Mouse (Mus musculus): ENCODE results near the gene Amfr. TPM values are rescaled to one million over a fixed set of nuclear protein-coding genes. Genes with fewer than 3 reads are reported as not detected.
A peak's percentile ranks its signal among the peaks of the same experiment; 100 is the strongest.

The Amfr gene
- polyA plus RNA-seq, 1 experiment from 2014 or later = 49.7 TPM

DNA sequence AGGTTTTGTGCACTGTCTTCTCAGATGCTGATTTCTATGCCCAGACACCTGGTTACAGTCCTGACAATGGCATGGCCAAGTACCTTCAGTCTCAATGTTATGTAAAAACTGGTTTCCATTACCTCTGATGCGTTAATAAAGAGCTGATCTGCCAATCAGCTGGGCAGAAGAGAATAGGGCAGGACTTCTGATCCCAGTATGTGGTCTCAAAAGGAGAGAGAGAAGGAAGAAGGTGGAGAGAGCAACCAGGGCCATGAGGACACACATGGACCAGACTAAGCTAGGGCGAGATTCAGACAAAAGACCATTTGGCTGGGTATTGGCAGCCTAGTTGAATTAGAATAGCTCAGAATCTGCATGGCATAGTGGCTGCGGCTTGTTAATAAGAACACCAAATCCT lies 21.0 kb upstream of the Amfr start:
- WGBS = 82% methylated on average over 3 of the region's 3 CpGs
- Histone ChIP-seq H3K4me3 (ENCODE audit: low read length) (no peak overlapping the region), H3K9ac (ENCODE audit: low read depth, low read length) (no peak overlapping the region), H3K4me1 (ENCODE audit: control insufficient read depth, insufficient read depth, low read length) (peaks cover 9% of the 10 kb centered on the region; the same call in 1 of the 2 replicates), H3K9me3 (ENCODE audit: control insufficient read depth, low read length) (no peaks in the 10 kb centered on the region), H3K27ac (ENCODE audit: low read depth, low read length) (no peak overlapping the region), H3K27me3 (ENCODE audit: control insufficient read depth, insufficient read depth, low read length) (no peaks in the 10 kb centered on the region), H3K36me3 (ENCODE audit: control insufficient read depth, insufficient read depth, low read length) (peaks cover 24% of the 10 kb centered on the region), H3K4me2 (replicated peaks; ENCODE audit: low read depth, low read length) (no peak overlapping the region)
- no peak for ATAC-seq (ENCODE audit: low FRiP score, low TSS enrichment)

DNA sequence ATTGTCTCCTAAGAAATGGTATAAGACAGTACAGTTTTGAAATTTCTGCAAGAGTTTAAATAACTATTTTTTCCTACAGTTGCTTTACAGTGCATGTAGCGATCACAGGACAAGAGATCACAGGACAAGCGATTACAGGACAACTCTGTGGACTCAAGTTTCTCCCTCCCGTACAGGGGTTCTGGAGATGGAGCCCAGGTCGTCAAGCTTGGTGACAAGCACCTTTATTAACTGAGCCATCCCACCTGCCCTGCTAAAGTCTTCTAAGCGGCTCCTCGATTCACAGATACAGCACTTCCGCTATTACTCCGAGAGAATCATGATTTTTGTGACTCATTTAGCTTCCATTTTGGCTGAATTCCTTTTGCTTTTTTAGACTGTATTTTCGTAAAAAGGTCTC lies 17.1 kb upstream of the Amfr start:
- ATAC-seq (ENCODE audit: low FRiP score, low TSS enrichment) = no peak
- peaks cover 59% of the 10 kb centered on the region for H3K36me3 ChIP-seq (ENCODE audit: control insufficient read depth, insufficient read depth, low read length)
- H3K9me3 ChIP-seq (ENCODE audit: control insufficient read depth, low read length) = no peaks in the 10 kb centered on the region
- no peak overlapping the region for H3K27ac ChIP-seq (ENCODE audit: low read depth, low read length)
- H3K4me3 ChIP-seq (ENCODE audit: low read length) = no peak overlapping the region
- no peak overlapping the region for H3K9ac ChIP-seq (ENCODE audit: low read depth, low read length)
- no peak overlapping the region for H3K4me2 ChIP-seq (replicated peaks; ENCODE audit: low read depth, low read length)
- 87% methylated on average over 9 of the region's 9 CpGs for WGBS
- no peaks in the 10 kb centered on the region for H3K27me3 ChIP-seq (ENCODE audit: control insufficient read depth, insufficient read depth, low read length)
- H3K4me1 ChIP-seq (ENCODE audit: control insufficient read depth, insufficient read depth, low read length) = no peaks in the 10 kb centered on the region

DNA sequence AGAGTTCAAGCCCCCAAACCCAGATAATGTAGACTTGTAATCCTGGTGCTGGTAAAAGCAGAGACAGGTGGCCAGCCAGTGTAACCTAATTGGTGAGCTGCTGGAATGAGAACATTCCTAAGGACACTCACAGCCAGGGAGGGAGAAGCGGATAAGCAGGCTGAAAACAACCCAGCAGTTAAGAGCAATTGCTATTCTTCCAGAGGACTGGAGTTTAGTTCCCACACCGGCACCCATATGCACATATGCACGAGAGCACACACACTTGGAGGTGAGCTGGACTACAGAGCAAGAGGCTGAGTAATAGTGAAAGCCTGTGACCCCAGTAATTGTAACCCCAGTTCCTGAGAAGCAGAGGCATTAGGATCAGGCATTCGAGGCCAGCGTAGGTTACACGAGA lies 11.3 kb upstream of the Amfr start:
- H3K9ac ChIP-seq (ENCODE audit: low read depth, low read length) = no peak overlapping the region
- no peaks in the 10 kb centered on the region for H3K9me3 ChIP-seq (ENCODE audit: control insufficient read depth, low read length)
- no peaks in the 10 kb centered on the region for H3K4me1 ChIP-seq (ENCODE audit: control insufficient read depth, insufficient read depth, low read length)
- 97% methylated on average over 6 of the region's 6 CpGs for WGBS
- H3K27ac ChIP-seq (ENCODE audit: low read depth, low read length) = no peak overlapping the region
- peaks cover 82% of the 10 kb centered on the region for H3K36me3 ChIP-seq (ENCODE audit: control insufficient read depth, insufficient read depth, low read length)
- H3K4me2 ChIP-seq (replicated peaks; ENCODE audit: low read depth, low read length) = no peak overlapping the region
- no peaks in the 10 kb centered on the region for H3K27me3 ChIP-seq (ENCODE audit: control insufficient read depth, insufficient read depth, low read length)
- no peak for ATAC-seq (ENCODE audit: low FRiP score, low TSS enrichment)
- no peak overlapping the region for H3K4me3 ChIP-seq (ENCODE audit: low read length)

DNA sequence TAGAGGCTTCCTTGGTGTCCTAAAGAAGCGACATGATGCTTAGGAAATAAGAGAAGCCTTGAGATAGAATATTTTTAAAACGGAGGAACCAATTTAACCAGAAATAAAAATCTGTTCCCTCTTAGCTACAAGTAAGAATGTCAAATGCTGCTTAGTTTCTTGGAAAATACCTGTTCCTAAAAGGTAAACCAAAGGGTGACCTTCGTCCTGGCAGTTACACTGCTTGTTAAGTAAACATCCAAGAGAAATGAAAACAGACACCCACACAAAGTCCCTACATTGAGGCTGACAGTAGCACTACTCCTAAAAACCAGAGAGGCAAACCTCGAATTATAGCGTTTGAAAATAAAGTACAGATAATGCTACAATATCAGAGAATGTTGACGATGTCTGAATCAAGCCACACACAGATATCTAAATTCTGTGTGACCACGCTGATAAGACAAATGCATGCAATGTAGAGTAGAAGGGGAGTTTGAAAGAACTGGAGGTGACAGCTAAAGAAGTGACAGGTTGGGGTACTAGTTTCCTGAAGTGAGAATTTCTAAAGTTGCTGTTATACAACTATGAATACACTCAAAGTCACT lies 477 bp upstream of the Amfr start:
- H3K36me3 ChIP-seq (ENCODE audit: control insufficient read depth, insufficient read depth, low read length) = no peaks in the 10 kb centered on the region; the same call in 1 of the 2 replicates
- H3K4me3 ChIP-seq (ENCODE audit: low read length) = peak overlapping the region; percentile 95
- peak overlapping the region; percentile 69 for H3K4me2 ChIP-seq (replicated peaks; ENCODE audit: low read depth, low read length)
- WGBS = 27% methylated on average over 7 of the region's 7 CpGs
- H3K27me3 ChIP-seq (ENCODE audit: control insufficient read depth, insufficient read depth, low read length) = no peaks in the 10 kb centered on the region
- ATAC-seq (ENCODE audit: low FRiP score, low TSS enrichment) = no peak
- H3K27ac ChIP-seq (ENCODE audit: low read depth, low read length) = no peak overlapping the region
- peaks cover 21% of the 10 kb centered on the region; the same call in 1 of the 2 replicates for H3K4me1 ChIP-seq (ENCODE audit: control insufficient read depth, insufficient read depth, low read length)
- H3K9ac ChIP-seq (ENCODE audit: low read depth, low read length) = peak overlapping the region; percentile 98
- H3K9me3 ChIP-seq (ENCODE audit: control insufficient read depth, low read length) = no peaks in the 10 kb centered on the region

GRCm38 (mm10) chr8:94011076-94012012 lies 1.3 kb downstream of the Amfr start:
- 3% methylated on average over 48 of the region's 48 CpGs for WGBS

DNA sequence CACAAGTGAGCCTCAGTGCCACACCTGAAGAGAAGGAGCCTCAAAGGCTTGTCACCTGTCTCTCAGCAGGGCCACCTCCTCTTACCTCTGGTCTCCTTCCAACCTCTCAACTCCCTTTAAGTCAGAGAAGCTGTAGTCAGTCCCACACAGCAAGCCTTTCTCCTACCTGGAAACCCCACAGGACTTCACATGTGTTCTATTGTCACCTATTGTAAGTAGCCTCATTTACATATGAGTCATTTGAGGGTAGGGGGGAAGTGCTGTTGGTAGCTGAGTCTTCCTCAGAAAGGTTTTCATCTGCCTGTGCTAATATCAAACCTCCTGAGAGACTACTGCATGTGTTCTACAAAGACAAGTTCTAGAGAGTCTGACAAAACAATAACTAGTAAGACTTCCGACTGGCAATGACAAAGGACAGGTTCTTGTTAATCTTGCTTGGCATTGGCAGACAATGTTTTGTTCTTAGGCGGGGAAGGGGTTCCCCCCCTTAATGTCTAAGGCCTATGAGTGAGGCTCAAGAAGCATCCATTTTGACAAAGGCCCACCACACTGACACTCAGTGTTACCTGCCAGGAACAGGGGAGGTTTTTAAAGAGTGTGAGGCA lies 2.4 kb downstream of the Amfr start:
- no peaks in the 10 kb centered on the region for H3K27me3 ChIP-seq (ENCODE audit: control insufficient read depth, insufficient read depth, low read length)
- H3K36me3 ChIP-seq (ENCODE audit: control insufficient read depth, insufficient read depth, low read length) = peaks cover under 1% of the 10 kb centered on the region; the same call in 1 of the 2 replicates
- no peak overlapping the region for H3K9ac ChIP-seq (ENCODE audit: low read depth, low read length)
- no peak overlapping the region for H3K4me2 ChIP-seq (replicated peaks; ENCODE audit: low read depth, low read length)
- WGBS = 73% methylated on average over 2 of the region's 2 CpGs
- H3K4me3 ChIP-seq (ENCODE audit: low read length) = no peak overlapping the region
- H3K4me1 ChIP-seq (ENCODE audit: control insufficient read depth, insufficient read depth, low read length) = peaks cover 21% of the 10 kb centered on the region; the same call in 1 of the 2 replicates
- H3K9me3 ChIP-seq (ENCODE audit: control insufficient read depth, low read length) = no peaks in the 10 kb centered on the region
- ATAC-seq (ENCODE audit: low FRiP score, low TSS enrichment) = no peak
- H3K27ac ChIP-seq (ENCODE audit: low read depth, low read length) = no peak overlapping the region

More at GRCm38 (mm10) chr8:94011076-94012012, 1.3 kb downstream of the Amfr start:
- H3K27ac ChIP-seq (ENCODE audit: low read depth, low read length) = peak overlapping the region; percentile 91
- H3K4me1 ChIP-seq (ENCODE audit: control insufficient read depth, insufficient read depth, low read length) = peaks cover 21% of the 10 kb centered on the region; the same call in 1 of the 2 replicates
- peak overlapping the region; percentile 69 for H3K4me2 ChIP-seq (replicated peaks; ENCODE audit: low read depth, low read length)
- no peak for ATAC-seq (ENCODE audit: low FRiP score, low TSS enrichment)
- no peaks in the 10 kb centered on the region for H3K27me3 ChIP-seq (ENCODE audit: control insufficient read depth, insufficient read depth, low read length)
- H3K4me3 ChIP-seq (ENCODE audit: low read length) = peak overlapping the region; percentile 95
- peak overlapping the region; percentile 98 for H3K9ac ChIP-seq (ENCODE audit: low read depth, low read length)
- H3K9me3 ChIP-seq (ENCODE audit: control insufficient read depth, low read length) = no peaks in the 10 kb centered on the region
- H3K36me3 ChIP-seq (ENCODE audit: control insufficient read depth, insufficient read depth, low read length) = no peaks in the 10 kb centered on the region

DNA sequence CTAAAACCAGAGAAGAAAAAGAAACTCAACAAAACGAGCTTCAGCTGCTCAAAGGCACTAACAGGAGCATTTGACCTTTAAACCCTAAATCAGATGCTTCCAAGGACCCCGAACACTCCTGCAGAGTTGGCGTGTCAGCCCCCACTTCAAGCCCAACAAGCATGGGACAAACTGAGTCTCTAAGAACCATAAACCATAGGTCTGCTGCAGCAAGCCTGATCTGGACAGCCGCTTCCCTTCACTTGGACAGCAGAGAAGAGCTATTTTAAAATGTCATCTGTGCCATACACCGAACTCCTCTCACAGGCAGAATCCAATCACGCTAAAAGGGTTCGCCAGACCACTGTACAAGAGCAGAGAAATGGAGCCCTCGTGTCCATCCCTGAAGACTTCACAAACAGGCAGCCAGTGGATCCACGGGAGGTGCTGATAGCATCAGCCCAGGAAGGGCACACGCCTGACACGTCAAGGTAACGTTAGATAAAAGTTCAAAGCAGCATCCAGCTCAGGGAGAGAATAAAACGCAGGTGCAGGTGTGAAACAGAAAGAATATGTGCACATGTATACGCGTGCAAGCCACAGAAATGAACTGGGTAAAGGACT lies 3.3 kb downstream of the Amfr start:
- no peak for ATAC-seq (ENCODE audit: low FRiP score, low TSS enrichment)
- no peak overlapping the region for H3K4me2 ChIP-seq (replicated peaks; ENCODE audit: low read depth, low read length)
- WGBS = 45% methylated on average over 15 of the region's 15 CpGs

DNA sequence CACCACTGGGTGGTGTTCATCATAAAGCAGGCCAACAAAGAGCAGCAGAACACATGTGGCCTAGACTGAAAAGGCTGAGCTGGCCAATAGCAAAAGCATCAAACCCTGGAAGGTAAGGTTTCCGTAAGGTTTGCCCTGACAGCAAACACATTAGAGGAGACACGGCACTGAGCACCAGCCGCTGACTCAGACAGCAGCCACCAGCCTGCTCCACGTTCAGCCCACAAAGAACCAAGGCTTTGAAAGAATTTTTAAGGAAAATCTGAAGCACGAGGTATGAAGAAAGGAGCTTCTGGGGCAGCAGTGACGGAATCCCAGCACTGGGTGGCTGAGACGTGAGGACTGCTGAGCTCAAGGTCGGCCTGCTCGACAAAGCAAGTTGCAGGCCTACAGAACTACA lies 8.5 kb downstream of the Amfr start:
- Histone ChIP-seq H3K4me1 (ENCODE audit: control insufficient read depth, insufficient read depth, low read length) (peaks cover 3% of the 10 kb centered on the region; the same call in 1 of the 2 replicates), H3K36me3 (ENCODE audit: control insufficient read depth, insufficient read depth, low read length) (peaks cover 43% of the 10 kb centered on the region; the same call in 1 of the 2 replicates), H3K27ac (ENCODE audit: low read depth, low read length) (no peak overlapping the region), H3K4me3 (ENCODE audit: low read length) (no peak overlapping the region), H3K27me3 (ENCODE audit: control insufficient read depth, insufficient read depth, low read length) (no peaks in the 10 kb centered on the region), H3K9ac (ENCODE audit: low read depth, low read length) (no peak overlapping the region), H3K4me2 (replicated peaks; ENCODE audit: low read depth, low read length) (no peak overlapping the region), H3K9me3 (ENCODE audit: control insufficient read depth, low read length) (no peaks in the 10 kb centered on the region)
- WGBS = 90% methylated on average over 9 of the region's 9 CpGs
- ATAC-seq (ENCODE audit: low FRiP score, low TSS enrichment) = no peak

More for the DNA sequence above, 3.3 kb downstream of the Amfr start:
- Histone ChIP-seq H3K27me3 (ENCODE audit: control insufficient read depth, insufficient read depth, low read length) (no peaks in the 10 kb centered on the region), H3K4me1 (ENCODE audit: control insufficient read depth, insufficient read depth, low read length) (peaks cover 21% of the 10 kb centered on the region; the same call in 1 of the 2 replicates), H3K9ac (ENCODE audit: low read depth, low read length) (no peak overlapping the region), H3K4me3 (ENCODE audit: low read length) (no peak overlapping the region), H3K27ac (ENCODE audit: low read depth, low read length) (no peak overlapping the region), H3K36me3 (ENCODE audit: control insufficient read depth, insufficient read depth, low read length) (peaks cover 7% of the 10 kb centered on the region; the same call in 1 of the 2 replicates), H3K9me3 (ENCODE audit: control insufficient read depth, low read length) (no peaks in the 10 kb centered on the region)
